Mouse (Mus musculus): ENCODE results near the gene Vps54.

- TF ChIP-seq POLR2A (IDR thresholded peaks at IDR 0.05; ENCODE audit: control insufficient read depth, extremely low read depth, insufficient read depth, low read length, poor library complexity), result no peak
- TF ChIP-seq CTCF (IDR thresholded peaks at IDR 0.05; ENCODE audit: borderline replicate concordance, control insufficient read depth, extremely low read depth, insufficient read depth, low read length, poor library complexity), result no peak
These were observed 131.5 kb downstream of the Vps54 start for GRCm38 (mm10) chr11:21370399-21371121.
